Mouse (Mus musculus) heart, adult 2 months (tissue): ENCODE data around the gene Elobl. TPM values are rescaled to one million over a fixed set of nuclear protein-coding genes. Genes with fewer than 3 reads are reported as not detected.

ENCODE experiments used
- DNase-seq, 2 experiments: peaks; one replicate each; pipeline ENCODE4 v3.0.0; 2021
- H3K27ac ChIP-seq: fragments of 200-600 bp; 2 replicates; pipeline ENCODE4 v1.8.1; 2022
- H3K27me3 ChIP-seq: fragments of 200-500 bp; 2 replicates; pipeline ENCODE4 v1.6.1; 2012; ENCODE audit warnings: mild to moderate bottlenecking, low read length, inconsistent platforms, mixed read lengths; ENCODE audit not compliant: control insufficient read depth, insufficient read depth
- H3K36me3 ChIP-seq: fragments of 200-500 bp; 2 replicates; pipeline ENCODE4 v1.6.1; 2012; ENCODE audit warnings: low read length, inconsistent platforms; ENCODE audit not compliant: control insufficient read depth, insufficient read depth
- H3K4me1 ChIP-seq: fragments of 200-500 bp; 2 replicates; pipeline ENCODE4 v1.6.1; 2011; ENCODE audit warnings: low read length; ENCODE audit not compliant: control insufficient read depth, insufficient read depth
- H3K4me3 ChIP-seq: fragments of 200-600 bp; 2 replicates; pipeline ENCODE4 v1.8.1; 2022
- H3K79me2 ChIP-seq: fragments of 200-500 bp; replicated peaks from 2 replicates; pipeline ENCODE4 v1.6.1; 2012; ENCODE audit warnings: mild to moderate bottlenecking, inconsistent platforms, low read length, moderate library complexity, mixed read lengths; ENCODE audit not compliant: control insufficient read depth, insufficient read depth
- H3K9ac ChIP-seq: fragments of 200-500 bp; 2 replicates; pipeline ENCODE4 v1.6.1; 2012; ENCODE audit warnings: low read depth, mild to moderate bottlenecking, control low read depth, inconsistent platforms, low read length, mixed read lengths
- CTCF ChIP-seq: fragments of 200-600 bp; IDR thresholded peaks from 2 replicates; pipeline ENCODE4 v1.8.1; 2022; ENCODE audit warnings: antibody characterized with exemption, mild to moderate bottlenecking, moderate library complexity
- EP300 ChIP-seq: fragments of 200-500 bp; IDR thresholded peaks from 2 replicates; pipeline ENCODE4 v1.6.1; 2011; ENCODE audit warnings: low read depth, low read length, control low read depth; ENCODE audit not compliant: insufficient read depth
- POLR2A ChIP-seq: fragments of 200-500 bp; IDR thresholded peaks from 2 replicates; pipeline ENCODE4 v1.6.1; 2011; ENCODE audit warnings: mild to moderate bottlenecking, low read depth, low read length, control low read depth; ENCODE audit not compliant: insufficient read depth
- WGBS: fragments of 180-500 bp; shearing (Covaris S2); methylation state at CpG from one replicate; pipeline ENCODE4 v1.1.7; 2018; 5-methylcytosine and 5-hydroxymethylcytosine counted together
- intact Hi-C: fragments of 180-260 bp; cut with DNase I; formaldehyde crosslinking; loops from one replicate; pipeline ENCODE4 v1.15.1; 2025
- polyA plus RNA-seq: library from polyadenylated mRNA; depleted of rRNA; stranded (reverse); fragments of >200 nt; gene quantifications from 2 replicates; pipeline ENCODE4 v1.2.3, GENCODE M21; 2012; rRNA removed
- total RNA-seq, 2 experiments: library from RNA; stranded (reverse); gene quantifications; 2 replicates each; pipeline ENCODE4 v1.2.3; 2021

Gene Elobl
- total and polyA plus RNA-seq, 3 experiments, result not detected

DNA sequence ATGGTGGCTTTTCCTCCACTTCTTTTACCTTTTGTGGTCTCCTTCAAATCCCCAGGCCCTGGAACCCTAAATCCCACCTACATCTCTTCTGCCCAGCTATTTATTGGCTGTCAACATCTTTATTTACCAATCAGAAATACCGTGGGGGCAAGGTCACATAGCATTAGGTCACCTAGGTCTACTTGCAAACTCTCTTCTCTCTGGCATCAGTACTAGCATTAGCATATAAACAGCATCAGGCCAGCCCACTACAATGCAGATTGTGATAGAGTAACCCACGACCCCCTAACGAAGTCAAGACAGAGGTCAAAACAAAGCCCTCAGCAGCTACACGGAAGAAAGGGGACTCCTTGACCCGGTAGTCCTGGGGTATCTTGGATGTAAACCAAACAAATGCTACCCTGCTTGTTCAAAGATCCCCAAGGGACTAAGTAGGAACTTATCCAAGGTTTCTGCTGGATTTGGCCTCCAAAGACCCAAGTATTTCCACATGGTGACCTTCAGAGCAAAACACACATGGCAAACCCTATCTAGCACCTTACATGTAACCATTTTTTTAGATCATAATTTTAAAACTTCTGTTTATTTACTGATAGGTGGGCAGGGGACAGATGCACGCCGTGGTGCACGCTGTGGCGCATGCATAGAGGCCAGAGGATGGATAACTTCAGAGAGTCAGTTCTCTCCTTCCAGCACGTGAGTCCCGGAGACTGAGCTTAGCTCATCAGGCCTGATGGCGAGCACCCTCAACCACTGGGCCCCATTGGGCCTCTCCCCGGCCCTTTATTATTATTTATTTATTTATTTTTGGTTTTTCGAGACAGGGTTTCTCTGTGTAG lies 34.8 kb downstream of the Elobl start:
- Histone ChIP-seq H3K4me3 (no peak overlapping the region), H3K79me2 (no peaks in the 10 kb centered on the region), H3K27ac (no peak overlapping the region), H3K36me3 (no peaks in the 10 kb centered on the region), H3K27me3 (no peaks in the 10 kb centered on the region), H3K4me1 (no peaks in the 10 kb centered on the region), H3K9ac (no peak overlapping the region)
- 82% methylated on average over 14 of the region's 14 CpGs for WGBS
- no peak for DNase-seq
- no peak for TF ChIP-seq EP300
- TF ChIP-seq CTCF, result no peak
- TF ChIP-seq POLR2A, result no peak
- intact Hi-C loops, result no loop called here

DNA sequence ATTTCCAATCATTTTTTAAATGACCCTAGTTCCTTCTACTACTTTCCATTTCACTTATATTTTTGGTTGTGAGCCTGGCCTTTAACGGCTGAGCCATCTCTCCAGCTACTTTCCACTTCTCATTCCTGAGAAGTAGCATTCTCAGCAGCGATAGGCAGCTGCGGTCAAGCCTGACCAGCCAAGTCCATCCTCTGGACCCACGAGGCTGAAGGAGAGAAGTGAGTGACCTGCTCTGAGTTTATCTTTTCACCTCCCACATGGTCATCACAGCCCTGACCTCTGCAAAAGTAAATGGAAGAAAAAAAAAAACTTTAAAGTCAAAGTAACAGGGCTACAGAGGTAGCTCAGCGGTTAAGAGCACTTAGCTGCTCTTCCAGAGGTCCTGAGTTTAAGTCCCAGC lies 40.2 kb downstream of the Elobl start:
- no peaks in the 10 kb centered on the region for H3K79me2 ChIP-seq
- no peak overlapping the region for H3K9ac ChIP-seq
- DNase-seq, result no peak
- intact Hi-C loops, result no loop called here
- H3K36me3 ChIP-seq, result no peaks in the 10 kb centered on the region
- no peak overlapping the region for H3K27ac ChIP-seq
- 79% methylated on average over 5 of the region's 5 CpGs for WGBS
- H3K4me3 ChIP-seq, result no peak overlapping the region
- no peaks in the 10 kb centered on the region for H3K4me1 ChIP-seq
- TF ChIP-seq CTCF, result no peak
- no peak for TF ChIP-seq POLR2A
- TF ChIP-seq EP300, result no peak
- H3K27me3 ChIP-seq, result no peaks in the 10 kb centered on the region

Other genes with a start within 250 kb of the Elobl start
- 100 to 1,000 TPM; 176 to 208 TPM for gene Msi2, start 248.4 kb downstream of the Elobl start, total RNA-seq
- 42.5 and 65.9 TPM in 2 replicates for gene Msi2, start 248.4 kb downstream of the Elobl start, polyA plus RNA-seq
- 100 to 1,000 TPM; 140 to 141 TPM for gene Akap1, start 102.3 kb downstream of the Elobl start, total RNA-seq
- gene Akap1, start 102.3 kb downstream of the Elobl start, polyA plus RNA-seq, result 125 and 178 TPM in 2 replicates
- 10 to 100 TPM; 15.3 to 16.3 TPM for gene Scpep1, start 11.5 kb downstream of the Elobl start, total RNA-seq
- 11.1 and 13.5 TPM in 2 replicates for gene Scpep1, start 11.5 kb downstream of the Elobl start, polyA plus RNA-seq
- gene Coil, start 3.3 kb upstream of the Elobl start, total RNA-seq, result 1 to 10 TPM; 4.8 TPM
- gene Coil, start 3.3 kb upstream of the Elobl start, polyA plus RNA-seq, result 2.8 and 4.7 TPM in 2 replicates
- gene Trim25, start 32.4 kb upstream of the Elobl start, total RNA-seq, result 10 to 100 TPM; 17.7 to 24.3 TPM
- 13.6 and 14.1 TPM in 2 replicates for gene Trim25, start 32.4 kb upstream of the Elobl start, polyA plus RNA-seq
- 10 to 100 TPM in 1 of 2 experiments, 1 to 10 TPM in 1; 9.3 to 12.4 TPM for gene Dgke, start 99.9 kb upstream of the Elobl start, total RNA-seq
- 5.6 and 8.2 TPM in 2 replicates for gene Dgke, start 99.9 kb upstream of the Elobl start, polyA plus RNA-seq
- not detected for gene Gm525, start 106.9 kb upstream of the Elobl start, total RNA-seq
- 0.27 TPM in 1 of 2 replicates, not detected in the other for gene Gm525, start 106.9 kb upstream of the Elobl start, polyA plus RNA-seq